Mouse (Mus musculus) testis, postnatal 14 days (tissue): ENCODE data around the gene Chrnb4.

ENCODE experiments used
- DNase-seq: peaks from one replicate; pipeline ENCODE4 v3.0.0; 2021; ENCODE audit warnings: low spot score

Gene Chrnb4

DNA sequence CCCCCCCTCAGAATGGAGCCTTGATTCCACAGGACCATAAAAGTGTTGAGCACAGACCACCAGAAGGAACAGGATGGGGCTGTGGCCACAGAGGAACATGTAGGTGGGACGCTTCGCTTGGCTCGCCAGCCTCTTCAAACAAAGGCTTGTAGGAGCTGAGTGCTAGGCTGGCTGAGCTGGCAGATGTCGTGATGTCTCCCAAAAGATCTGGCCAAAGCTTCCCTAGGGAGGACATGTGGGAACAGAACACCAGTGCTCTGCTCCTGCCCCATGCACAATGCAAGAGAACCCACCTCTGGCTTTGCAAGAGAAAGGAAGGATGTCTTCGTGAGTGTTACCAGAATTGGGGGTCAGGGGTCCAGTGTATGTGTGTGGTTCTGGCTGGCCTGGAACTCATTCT is 25.3 kb downstream of the Chrnb4 start:
- no peak for DNase-seq

DNA sequence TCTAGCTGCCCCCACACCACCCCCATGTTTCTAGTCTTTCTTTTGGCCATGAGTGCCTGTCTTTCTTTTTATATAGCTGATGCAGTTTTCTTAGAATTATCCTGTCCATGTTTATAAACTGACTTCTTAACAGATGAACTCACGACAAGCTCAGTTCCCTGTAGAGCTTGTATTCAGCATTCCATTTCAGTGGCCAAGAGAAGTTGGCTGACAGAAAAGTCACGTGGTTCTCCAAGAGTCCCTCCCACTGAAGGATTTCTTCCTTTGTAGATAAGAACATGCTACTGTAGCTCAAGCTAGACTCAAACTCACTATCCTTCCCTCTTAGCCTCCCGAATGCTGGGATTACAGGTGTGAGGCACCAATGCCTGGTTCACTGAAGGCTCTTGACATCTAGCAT is 31.7 kb downstream of the Chrnb4 start:
- no peak for DNase-seq

DNA sequence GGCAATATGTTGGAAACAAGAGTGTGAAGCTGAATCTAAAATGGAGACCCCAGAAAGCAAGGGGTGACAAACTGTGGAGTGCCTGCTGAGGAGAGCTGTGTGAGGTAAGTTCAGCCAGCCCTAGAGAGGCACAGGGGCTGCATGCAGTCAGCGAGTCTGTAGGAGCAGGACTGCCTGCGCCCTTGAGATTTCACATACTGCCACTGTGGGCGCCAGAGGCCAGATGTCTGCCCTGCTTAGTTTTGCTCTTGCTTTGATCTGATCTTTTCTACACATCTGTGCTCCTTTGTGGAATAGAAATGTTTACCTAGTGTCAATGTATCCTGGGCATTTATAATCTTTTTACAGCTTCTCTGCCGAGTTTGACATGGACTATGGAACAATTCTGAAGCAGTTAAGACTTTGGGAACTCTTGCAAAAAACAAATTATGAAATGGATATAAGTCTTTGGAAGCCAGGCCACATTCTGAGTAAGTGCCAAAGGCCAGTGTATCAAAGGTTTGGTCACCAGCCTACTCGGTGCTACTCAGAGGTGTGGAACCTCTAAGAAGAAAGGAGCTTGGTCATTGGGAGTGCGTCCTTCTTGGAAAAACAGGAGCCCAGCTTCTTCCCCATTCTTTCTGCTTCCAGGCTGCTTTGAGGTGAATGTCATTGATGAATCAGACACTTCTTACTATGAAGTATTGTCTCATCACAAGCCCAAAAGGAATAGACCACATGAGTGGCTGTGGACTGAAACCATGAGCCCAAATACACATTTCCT is 37.8 kb downstream of the Chrnb4 start:
- no peak for DNase-seq

DNA sequence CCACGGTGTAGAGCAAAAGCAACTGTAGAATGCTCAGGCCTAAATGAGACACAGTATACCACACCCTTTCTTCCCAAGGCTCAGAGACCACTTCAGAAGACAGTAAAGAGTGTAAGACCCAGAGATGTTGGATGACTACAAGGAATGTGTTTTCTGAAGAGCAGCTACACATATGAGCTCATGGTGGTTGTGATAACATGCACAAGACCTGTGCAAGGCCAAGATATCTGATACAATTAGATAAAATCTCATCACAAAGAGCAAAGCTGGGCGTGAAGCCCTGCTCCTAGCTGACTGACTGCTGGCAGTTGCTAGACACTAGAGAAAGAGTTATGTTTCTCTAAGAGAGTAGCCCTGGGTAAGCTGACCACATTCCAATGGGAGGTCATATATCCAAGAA is 38.9 kb downstream of the Chrnb4 start:
- DNase-seq, result no peak

DNA sequence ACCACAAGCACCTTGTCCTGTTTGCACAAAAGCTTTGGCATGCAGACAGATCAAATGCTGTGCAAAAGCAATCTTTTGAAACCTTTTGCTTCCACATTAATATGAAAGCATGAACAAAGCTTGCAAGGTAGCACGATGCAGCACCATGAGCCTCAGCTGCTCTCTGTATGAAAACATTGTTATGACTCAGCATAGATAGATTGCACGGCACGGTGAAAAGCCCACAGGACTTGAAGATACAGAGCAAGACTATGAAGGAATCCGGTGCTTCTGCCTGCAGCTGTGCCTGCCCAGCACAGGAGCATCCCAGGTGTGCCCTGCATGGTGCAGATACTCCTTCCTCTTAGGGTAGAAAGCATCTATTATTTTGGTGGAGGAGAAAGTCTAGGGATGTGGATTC is 45.0 kb downstream of the Chrnb4 start:
- DNase-seq, result no peak

DNA sequence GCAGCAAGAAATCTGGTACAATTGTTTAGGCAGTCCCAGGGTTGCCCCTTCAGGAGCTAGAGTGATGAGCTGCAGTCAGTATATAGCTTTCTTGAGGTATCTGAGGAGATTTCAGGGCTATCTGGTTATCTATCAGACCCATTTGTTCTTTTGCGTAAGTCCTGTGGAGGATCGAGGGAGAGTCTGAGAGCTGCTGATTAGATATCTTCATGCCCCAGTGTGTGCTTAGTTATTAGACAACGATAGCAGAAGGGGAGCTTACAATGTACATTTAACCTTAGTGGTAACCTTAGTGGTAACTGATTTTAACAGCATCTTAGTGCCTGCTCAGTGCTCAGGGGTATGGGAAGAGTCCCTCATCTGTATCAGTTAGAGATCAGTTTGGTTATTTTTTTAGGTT is 52.9 kb downstream of the Chrnb4 start:
- DNase-seq, result no peak

DNA sequence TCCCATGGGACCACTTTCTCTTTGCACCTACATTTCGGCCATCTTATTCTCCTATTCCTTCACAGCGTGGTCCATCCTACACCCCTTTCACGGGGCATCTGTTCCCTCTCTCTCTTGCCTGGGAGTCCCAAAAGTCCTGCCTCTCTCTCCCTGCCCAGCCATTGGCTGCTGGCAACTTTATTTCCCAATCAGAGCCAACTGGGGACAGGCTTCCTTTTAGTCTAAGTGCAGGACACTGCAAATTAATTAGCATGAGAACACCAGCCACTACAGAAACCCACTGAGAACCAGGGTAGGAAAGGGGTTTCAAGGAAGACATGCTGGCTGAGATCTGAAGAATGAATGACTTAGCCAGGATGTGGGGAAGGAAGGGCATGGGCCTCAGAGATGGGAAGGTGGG is 54.2 kb downstream of the Chrnb4 start:
- no peak for DNase-seq

DNA sequence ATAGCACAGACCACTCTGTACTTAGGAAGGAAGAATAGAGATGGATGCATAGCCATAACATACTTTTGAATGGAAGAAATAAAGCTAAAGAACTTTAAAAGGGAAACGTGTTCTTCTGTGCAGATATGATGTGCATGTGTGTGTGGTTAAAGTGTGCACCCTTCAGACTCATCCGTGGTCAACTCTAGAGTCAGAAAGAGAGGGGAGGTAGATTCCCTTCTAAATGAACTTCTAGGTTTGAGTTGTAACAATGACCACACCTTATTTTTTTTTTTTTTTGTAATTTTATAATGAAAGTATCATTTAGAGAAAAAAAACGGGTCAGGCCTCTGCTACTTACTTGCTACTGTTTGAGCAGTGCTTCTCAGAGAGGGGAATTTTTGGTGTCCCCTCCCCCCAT is 58.2 kb downstream of the Chrnb4 start:
- no peak for DNase-seq

DNA sequence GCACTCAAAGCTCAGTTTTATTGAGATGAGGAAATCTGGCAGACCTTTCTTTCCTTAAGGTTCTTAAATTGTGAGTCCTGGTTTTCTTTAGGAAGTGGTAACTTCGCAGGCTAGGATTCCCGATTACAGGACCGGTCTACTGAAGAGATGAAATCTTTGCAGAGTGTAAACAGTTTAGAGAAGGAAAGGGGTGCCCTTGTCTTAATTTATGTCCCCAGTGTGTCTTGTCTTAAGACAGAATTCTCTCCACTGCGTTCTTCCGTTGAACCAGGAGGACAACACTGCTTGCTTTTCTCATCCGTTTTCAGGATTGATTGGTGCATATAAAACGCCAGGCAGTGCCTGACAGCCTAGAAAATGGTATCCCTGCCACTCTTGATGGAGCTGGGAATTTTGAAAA is 66.2 kb downstream of the Chrnb4 start:
- no peak for DNase-seq

DNA sequence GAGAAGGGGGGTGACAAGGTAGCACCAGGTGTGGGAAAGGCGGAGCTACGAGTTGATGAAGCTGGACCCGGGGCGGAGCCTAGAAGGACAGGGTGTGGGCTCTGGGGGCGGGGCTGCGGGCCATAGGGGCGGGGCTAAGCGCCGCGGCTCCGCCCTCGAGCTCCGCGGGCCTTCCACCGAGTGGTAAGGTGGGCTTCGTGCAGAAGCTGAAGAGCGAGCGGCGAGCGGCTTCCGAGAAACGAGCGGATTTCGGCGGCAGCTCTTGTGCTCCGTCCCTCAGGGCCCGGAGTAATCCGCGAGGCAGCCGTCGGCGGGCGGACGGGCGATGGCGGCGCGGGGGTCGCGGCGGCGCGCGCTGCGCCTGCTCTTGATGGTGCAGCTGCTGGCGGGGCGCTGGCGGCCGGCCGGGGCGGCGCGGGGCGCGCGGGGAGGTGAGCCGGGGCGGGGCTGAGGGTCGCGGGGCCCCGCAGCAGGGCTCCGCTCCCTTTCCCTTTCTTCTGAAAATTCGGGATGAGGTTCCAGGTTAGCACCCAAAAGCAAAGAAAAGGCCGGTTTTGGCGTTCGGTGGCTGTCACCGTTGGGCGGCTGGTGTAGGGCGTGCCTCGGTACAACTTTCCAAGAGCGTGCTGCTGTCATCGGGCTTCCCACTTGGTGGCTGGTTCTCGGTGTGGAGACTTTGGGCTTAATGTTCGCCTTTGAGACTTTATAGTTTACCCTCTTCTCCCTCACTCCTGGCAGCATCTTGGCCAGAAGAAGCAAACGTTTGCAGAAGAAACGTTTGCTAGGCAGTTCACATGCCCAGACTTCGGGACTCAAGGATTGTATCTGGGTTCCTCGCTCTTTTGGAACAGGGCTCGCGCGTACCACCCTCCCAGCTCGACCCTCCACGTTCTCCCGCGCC is 67.0 kb downstream of the Chrnb4 start:
- peak; percentile 68 for DNase-seq

DNA sequence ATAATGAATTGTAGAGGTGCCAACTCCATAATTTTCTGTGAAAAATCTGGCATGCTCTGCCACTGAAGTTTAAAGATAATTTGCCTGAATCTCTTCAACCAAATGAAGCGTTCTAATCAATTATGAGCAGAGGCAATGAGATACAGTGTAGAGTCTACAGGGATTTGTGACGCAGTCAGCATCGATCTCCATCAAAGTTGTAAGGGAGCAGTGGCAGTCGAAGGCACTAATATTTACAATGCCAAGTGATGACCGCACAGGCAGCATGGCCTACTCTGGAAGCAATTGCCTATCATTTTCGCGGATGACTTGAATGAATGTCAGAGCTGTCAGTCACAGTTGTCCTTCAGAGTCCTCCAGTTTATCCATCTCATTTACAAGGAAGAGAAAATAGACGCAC is 67.9 kb downstream of the Chrnb4 start, which contains the start of gene Chrna5:
TSS of gene Chrna5 (plus strand) at position 207 of the 400 bp plus-strand sequence.
- DNase-seq, result no peak
